Mouse (Mus musculus): Measurements from ENCODE around the gene Ahdc1.

- TF ChIP-seq CTCF (conservative IDR thresholded peaks at IDR 0.05; ENCODE audit: low read length) (no peak), NANOG (IDR thresholded peaks at IDR 0.05; ENCODE audit: borderline replicate concordance, low read length) (no peak)
These were observed 46.5 kb downstream of the Ahdc1 start for GRCm38 (mm10) chr4:133057389-133058122.

Data from E14TG2a.4 (cell line).